Comparison of ENCODE assay signal across 7 mouse cellular contexts in genomic region chrX:75764794-75765328, GRCm38 (mm10).
DNase-seq lines count a peak whose midpoint lies in the region; ATAC-seq and TF ChIP-seq lines count a peak whose summit lies in the region.

No protein-coding gene starts in this region.

- no peak for DNase-seq in lung, postnatal 0 days (ENCODE audit: low spot score)
- DNase-seq in lung, postnatal 10 days: no peak
- no peak for DNase-seq in forebrain, embryonic 14.5 days (ENCODE audit: low spot score)
- no peak for DNase-seq in liver, embryonic 13.5 days
- DNase-seq in yolk sac, embryonic 10.5 days (ENCODE audit: low spot score): peak; percentile 2
- no peak for DNase-seq in adrenal gland, adult 18-20 months (ENCODE audit: low spot score in 2 of 2)
- no peak for DNase-seq in testis, postnatal 10 days (ENCODE audit: low spot score)

- peak overlapping the region; percentile 81; the same call in 1 of the 2 replicates for H3K27ac ChIP-seq in lung, postnatal 0 days (ENCODE audit: low read length)
- peak overlapping the region; percentile 86 for H3K27ac ChIP-seq in forebrain, embryonic 14.5 days (ENCODE audit: low read depth, low read length)
- no peak overlapping the region for H3K27ac ChIP-seq in liver, embryonic 13.5 days

- ATAC-seq in lung, postnatal 0 days: peak; percentile 32
- peak; percentile 54; the same call in 1 of the 2 replicates for ATAC-seq in forebrain, embryonic 14.5 days
- no peak for ATAC-seq in liver, embryonic 13.5 days (ENCODE audit: low read depth)

- 0 out of 2 replicates have a peak overlapping the region, but pooled peaks have one; percentile 16 for H3K9ac ChIP-seq in lung, postnatal 0 days (replicated peaks; ENCODE audit: low read depth)
- H3K9ac ChIP-seq in forebrain, embryonic 14.5 days (ENCODE audit: low read length): peak overlapping the region; percentile 66
- peak overlapping the region; percentile 67; the same call in 1 of the 2 replicates for H3K9ac ChIP-seq in liver, embryonic 13.5 days

- H3K27me3 ChIP-seq in lung, postnatal 0 days (replicated peaks; ENCODE audit: insufficient read depth, low read length): no peaks in the 10 kb centered on the region
- H3K27me3 ChIP-seq in forebrain, embryonic 14.5 days (replicated peaks; ENCODE audit: control insufficient read depth, insufficient read depth, low read length): no peaks in the 10 kb centered on the region
- no peaks in the 10 kb centered on the region for H3K27me3 ChIP-seq in liver, embryonic 13.5 days

- peak overlapping the region; percentile 46 for H3K4me3 ChIP-seq in lung, postnatal 0 days (ENCODE audit: low read depth, low read length)
- H3K4me3 ChIP-seq in forebrain, embryonic 14.5 days (ENCODE audit: low read depth, low read length): peak overlapping the region; percentile 46
- peak overlapping the region; percentile 64 for H3K4me3 ChIP-seq in liver, embryonic 13.5 days (replicated peaks)

- no peaks in the 10 kb centered on the region; the same call in 1 of the 2 replicates for H3K4me1 ChIP-seq in lung, postnatal 0 days (ENCODE audit: insufficient read depth, low read depth, low read length)
- H3K4me1 ChIP-seq in forebrain, embryonic 14.5 days (ENCODE audit: control insufficient read depth, insufficient read depth, low read length): no peaks in the 10 kb centered on the region
- H3K4me1 ChIP-seq in liver, embryonic 13.5 days (replicated peaks): peaks cover 3% of the 10 kb centered on the region

- H3K36me3 ChIP-seq in lung, postnatal 0 days (ENCODE audit: insufficient read depth, low read length): no peaks in the 10 kb centered on the region
- H3K36me3 ChIP-seq in forebrain, embryonic 14.5 days (ENCODE audit: control insufficient read depth, insufficient read depth, low read length): no peaks in the 10 kb centered on the region
- H3K36me3 ChIP-seq in liver, embryonic 13.5 days: no peaks in the 10 kb centered on the region

- no peaks in the 10 kb centered on the region for H3K9me3 ChIP-seq in lung, postnatal 0 days (ENCODE audit: low read length)
- H3K9me3 ChIP-seq in forebrain, embryonic 14.5 days (replicated peaks; ENCODE audit: control insufficient read depth, low read length): no peaks in the 10 kb centered on the region
- H3K9me3 ChIP-seq in liver, embryonic 13.5 days (replicated peaks): no peaks in the 10 kb centered on the region

- 24% methylated on average over 7 of the region's 7 CpGs for WGBS in lung, postnatal 0 days
- 39% methylated on average over 7 of the region's 7 CpGs for WGBS in forebrain, embryonic 14.5 days
- WGBS in liver, embryonic 13.5 days (ENCODE audit: insufficient replicate concordance): 40% methylated on average over 7 of the region's 7 CpGs

- TF ChIP-seq EP300 in lung, postnatal 0 days (IDR thresholded peaks at IDR 0.05): no peak

- no peak for TF ChIP-seq CTCF in lung, postnatal 0 days (IDR thresholded peaks at IDR 0.05)

- peak overlapping the region; percentile 54 for H3K4me2 ChIP-seq in lung, postnatal 0 days (replicated peaks; ENCODE audit: low read depth, low read length)
- peak overlapping the region; percentile 57 for H3K4me2 ChIP-seq in forebrain, embryonic 14.5 days (ENCODE audit: low read length)
- H3K4me2 ChIP-seq in liver, embryonic 13.5 days: peak overlapping the region; percentile 62

Comparison
In these comparisons a context has a peak if more than half of its experiments do, and no peak if none do; other contexts are left out.
1. H3K9ac ChIP-seq: peak in every context shown above with its lines; median percentile 67 in liver, embryonic 13.5 days; 66 in forebrain, embryonic 14.5 days; 16 in lung, postnatal 0 days.